Mouse (Mus musculus): ENCODE data around the gene Abcd3. TPM values are rescaled to one million over a fixed set of nuclear protein-coding genes. Genes with fewer than 3 reads are reported as not detected.

Abcd3 gene
- total RNA-seq, 1 experiment, result 21.6 TPM

- TF ChIP-seq ZNF384 (IDR thresholded peaks at IDR 0.05; ENCODE audit: low read depth, low read length), result no peak
- TF ChIP-seq CHD2 (IDR thresholded peaks at IDR 0.05; ENCODE audit: low read depth, low read length), result no peak
- TF ChIP-seq ZC3H11A (IDR thresholded peaks at IDR 0.05; ENCODE audit: borderline replicate concordance, low read depth, low read length), result no peak
- no peak for TF ChIP-seq HCFC1 (IDR thresholded peaks at IDR 0.05; ENCODE audit: borderline replicate concordance, insufficient read depth, low read length)
- TF ChIP-seq MAFK (IDR thresholded peaks at IDR 0.05; ENCODE audit: insufficient read depth, low read depth, low read length), result no peak
- H3K36me3 ChIP-seq (ENCODE audit: control insufficient read depth, insufficient read depth, low read length, poor library complexity, severe bottlenecking), result no peaks in the 10 kb centered on the region
- H3K9ac ChIP-seq (ENCODE audit: insufficient read depth, low read depth, low read length, poor library complexity, severe bottlenecking), result no peak overlapping the region
- no peaks in the 10 kb centered on the region for H3K4me1 ChIP-seq (ENCODE audit: control insufficient read depth in 2 of 2, insufficient read depth in 2 of 2, low read length in 2 of 2, poor library complexity in 1 of 2)
- H3K4me3 ChIP-seq (ENCODE audit: insufficient read depth in 1 of 2, low read depth in 1 of 2, low read length in 2 of 2, poor library complexity in 1 of 2, severe bottlenecking in 1 of 2), result no peak overlapping the region
- DNase-seq (ENCODE audit: low read depth, low spot score), result no peak
- H3K9me3 ChIP-seq (ENCODE audit: control insufficient read depth, insufficient read depth, low read depth, low read length), result no peaks in the 10 kb centered on the region
- in situ Hi-C loops (cut with MboI; ENCODE audit: low sequenced_read_pairs in 2 of 2, unreplicated experiment in 2 of 2), result no loop called here
- H3K27ac ChIP-seq (ENCODE audit: insufficient read depth, low read depth, low read length, poor library complexity, severe bottlenecking), result no peak overlapping the region
These were observed 7.5 kb upstream of the Abcd3 start for GRCm38 (mm10) chr3:121822643-121823042.

- DNase-seq (ENCODE audit: low read depth, low spot score), result no peak
- TF ChIP-seq CHD2 (IDR thresholded peaks at IDR 0.05; ENCODE audit: low read depth, low read length) (no peak), MAFK (IDR thresholded peaks at IDR 0.05; ENCODE audit: insufficient read depth, low read depth, low read length) (no peak), ZNF384 (IDR thresholded peaks at IDR 0.05; ENCODE audit: low read depth, low read length) (no peak), HCFC1 (IDR thresholded peaks at IDR 0.05; ENCODE audit: borderline replicate concordance, insufficient read depth, low read length) (no peak), ZC3H11A (IDR thresholded peaks at IDR 0.05; ENCODE audit: borderline replicate concordance, low read depth, low read length) (no peak)
- in situ Hi-C loops (cut with MboI; ENCODE audit: low sequenced_read_pairs in 2 of 2, unreplicated experiment in 2 of 2), result no loop called here
These were observed 6.5 kb upstream of the Abcd3 start for GRCm38 (mm10) chr3:121821559-121822143.

GRCm38 (mm10) chr3:121819693-121820200, 4.6 kb upstream of the Abcd3 start:
- in situ Hi-C loops (cut with MboI; ENCODE audit: low sequenced_read_pairs in 2 of 2, unreplicated experiment in 2 of 2), result no loop called here

More at GRCm38 (mm10) chr3:121821559-121822143, 6.5 kb upstream of the Abcd3 start:
- Histone ChIP-seq H3K4me3 (ENCODE audit: insufficient read depth in 1 of 2, low read depth in 1 of 2, low read length in 2 of 2, poor library complexity in 1 of 2, severe bottlenecking in 1 of 2) (no peak overlapping the region), H3K27ac (ENCODE audit: insufficient read depth, low read depth, low read length, poor library complexity, severe bottlenecking) (no peak overlapping the region), H3K9me3 (ENCODE audit: control insufficient read depth, insufficient read depth, low read depth, low read length) (no peaks in the 10 kb centered on the region), H3K9ac (ENCODE audit: insufficient read depth, low read depth, low read length, poor library complexity, severe bottlenecking) (no peak overlapping the region), H3K36me3 (ENCODE audit: control insufficient read depth, insufficient read depth, low read length, poor library complexity, severe bottlenecking) (no peaks in the 10 kb centered on the region), H3K4me1 (ENCODE audit: control insufficient read depth in 2 of 2, insufficient read depth in 2 of 2, low read length in 2 of 2, poor library complexity in 1 of 2) (no peaks in the 10 kb centered on the region)

GRCm38 (mm10) chr3:121818736-121819396, 3.8 kb upstream of the Abcd3 start:
- DNase-seq (ENCODE audit: low read depth, low spot score), result no peak
- Histone ChIP-seq H3K9ac (ENCODE audit: insufficient read depth, low read depth, low read length, poor library complexity, severe bottlenecking) (no peak overlapping the region), H3K9me3 (ENCODE audit: control insufficient read depth, insufficient read depth, low read depth, low read length) (no peaks in the 10 kb centered on the region), H3K4me3 (ENCODE audit: insufficient read depth in 1 of 2, low read depth in 1 of 2, low read length in 2 of 2, poor library complexity in 1 of 2, severe bottlenecking in 1 of 2) (no peak overlapping the region), H3K27ac (ENCODE audit: insufficient read depth, low read depth, low read length, poor library complexity, severe bottlenecking) (no peak overlapping the region), H3K36me3 (ENCODE audit: control insufficient read depth, insufficient read depth, low read length, poor library complexity, severe bottlenecking) (no peaks in the 10 kb centered on the region), H3K4me1 (ENCODE audit: control insufficient read depth in 2 of 2, insufficient read depth in 2 of 2, low read length in 2 of 2, poor library complexity in 1 of 2) (peaks cover 0 to 5% of the 10 kb centered on the region in 2 experiments; a peak in 1 of 4 replicates)
- in situ Hi-C loops (cut with MboI; ENCODE audit: low sequenced_read_pairs in 2 of 2, unreplicated experiment in 2 of 2), result no loop called here
- no peak for TF ChIP-seq MAFK (IDR thresholded peaks at IDR 0.05; ENCODE audit: insufficient read depth, low read depth, low read length)
- no peak for TF ChIP-seq ZNF384 (IDR thresholded peaks at IDR 0.05; ENCODE audit: low read depth, low read length)
- no peak for TF ChIP-seq ZC3H11A (IDR thresholded peaks at IDR 0.05; ENCODE audit: borderline replicate concordance, low read depth, low read length)
- no peak for TF ChIP-seq CHD2 (IDR thresholded peaks at IDR 0.05; ENCODE audit: low read depth, low read length)
- TF ChIP-seq HCFC1 (IDR thresholded peaks at IDR 0.05; ENCODE audit: borderline replicate concordance, insufficient read depth, low read length), result no peak

More at GRCm38 (mm10) chr3:121819693-121820200, 4.6 kb upstream of the Abcd3 start:
- TF ChIP-seq HCFC1 (IDR thresholded peaks at IDR 0.05; ENCODE audit: borderline replicate concordance, insufficient read depth, low read length), result no peak
- TF ChIP-seq CHD2 (IDR thresholded peaks at IDR 0.05; ENCODE audit: low read depth, low read length), result no peak
- TF ChIP-seq MAFK (IDR thresholded peaks at IDR 0.05; ENCODE audit: insufficient read depth, low read depth, low read length), result no peak
- TF ChIP-seq ZNF384 (IDR thresholded peaks at IDR 0.05; ENCODE audit: low read depth, low read length), result no peak
- TF ChIP-seq ZC3H11A (IDR thresholded peaks at IDR 0.05; ENCODE audit: borderline replicate concordance, low read depth, low read length), result no peak
- no peak for DNase-seq (ENCODE audit: low read depth, low spot score)
- Histone ChIP-seq H3K27ac (ENCODE audit: insufficient read depth, low read depth, low read length, poor library complexity, severe bottlenecking) (no peak overlapping the region), H3K36me3 (ENCODE audit: control insufficient read depth, insufficient read depth, low read length, poor library complexity, severe bottlenecking) (no peaks in the 10 kb centered on the region), H3K4me3 (ENCODE audit: insufficient read depth in 1 of 2, low read depth in 1 of 2, low read length in 2 of 2, poor library complexity in 1 of 2, severe bottlenecking in 1 of 2) (no peak overlapping the region), H3K9me3 (ENCODE audit: control insufficient read depth, insufficient read depth, low read depth, low read length) (no peaks in the 10 kb centered on the region), H3K9ac (ENCODE audit: insufficient read depth, low read depth, low read length, poor library complexity, severe bottlenecking) (no peak overlapping the region), H3K4me1 (ENCODE audit: control insufficient read depth in 2 of 2, insufficient read depth in 2 of 2, low read length in 2 of 2, poor library complexity in 1 of 2) (peaks cover 0 to 4% of the 10 kb centered on the region in 2 experiments; a peak in 1 of 4 replicates)

Measured in ES-E14 (cell line).